Mouse (Mus musculus) neural tube, embryonic 12.5 days (tissue): ENCODE measurements around the gene Hps4. TPM values are rescaled to one million over a fixed set of nuclear protein-coding genes. Genes with fewer than 3 reads are reported as not detected.

Source experiments
- ATAC-seq: fragments of 200-750 bp; cut with Nextera tagmentation; 2 replicates; pipeline ENCODE4 v1.8.0; 2017; ENCODE audit warnings: low read depth, mild to moderate bottlenecking, moderate TSS enrichment, moderate library complexity; ENCODE audit not compliant: low FRiP score
- H3K27ac ChIP-seq: fragments of 300-500 bp; sonication (generic); 2 replicates; pipeline ENCODE4 v1.5.1; 2016
- H3K27me3 ChIP-seq: fragments of 300-500 bp; sonication (generic); replicated peaks from 2 replicates; pipeline ENCODE4 v1.6.1; 2016; ENCODE audit warnings: mild to moderate bottlenecking
- H3K36me3 ChIP-seq: fragments of 300-500 bp; sonication (generic); 2 replicates; pipeline ENCODE4 v1.6.1; 2016; ENCODE audit warnings: mild to moderate bottlenecking
- H3K4me1 ChIP-seq: fragments of 300-500 bp; sonication (generic); 2 replicates; pipeline ENCODE4 v1.6.1; 2016
- H3K4me2 ChIP-seq: fragments of 300-500 bp; sonication (generic); replicated peaks from 2 replicates; pipeline ENCODE4 v1.6.1; 2016; ENCODE audit warnings: mild to moderate bottlenecking
- H3K4me3 ChIP-seq: fragments of 300-500 bp; sonication (generic); 2 replicates; pipeline ENCODE4 v1.5.1; 2016
- H3K9ac ChIP-seq: fragments of 300-500 bp; sonication (generic); 2 replicates; pipeline ENCODE4 v1.6.1; 2016; ENCODE audit warnings: mild to moderate bottlenecking
- H3K9me3 ChIP-seq: fragments of 300-500 bp; sonication (generic); 2 replicates; pipeline ENCODE4 v1.6.1; 2016; ENCODE audit warnings: mild to moderate bottlenecking
- WGBS: fragments of 180-500 bp; shearing (Covaris S2); methylation state at CpG from one replicate; pipeline ENCODE4 v1.1.7; 2016; 5-methylcytosine and 5-hydroxymethylcytosine counted together
- polyA plus RNA-seq: library from polyadenylated mRNA; unstranded; fragments of >200 nt; fragmentation: Nextera tagmentation; extraction: Ambion mirVana; gene quantifications from 2 replicates; pipeline ENCODE4 v1.2.1, GENCODE M21; 2016

The Hps4 gene
- polyA plus RNA-seq, result 36.1 and 38.4 TPM in 2 replicates

DNA sequence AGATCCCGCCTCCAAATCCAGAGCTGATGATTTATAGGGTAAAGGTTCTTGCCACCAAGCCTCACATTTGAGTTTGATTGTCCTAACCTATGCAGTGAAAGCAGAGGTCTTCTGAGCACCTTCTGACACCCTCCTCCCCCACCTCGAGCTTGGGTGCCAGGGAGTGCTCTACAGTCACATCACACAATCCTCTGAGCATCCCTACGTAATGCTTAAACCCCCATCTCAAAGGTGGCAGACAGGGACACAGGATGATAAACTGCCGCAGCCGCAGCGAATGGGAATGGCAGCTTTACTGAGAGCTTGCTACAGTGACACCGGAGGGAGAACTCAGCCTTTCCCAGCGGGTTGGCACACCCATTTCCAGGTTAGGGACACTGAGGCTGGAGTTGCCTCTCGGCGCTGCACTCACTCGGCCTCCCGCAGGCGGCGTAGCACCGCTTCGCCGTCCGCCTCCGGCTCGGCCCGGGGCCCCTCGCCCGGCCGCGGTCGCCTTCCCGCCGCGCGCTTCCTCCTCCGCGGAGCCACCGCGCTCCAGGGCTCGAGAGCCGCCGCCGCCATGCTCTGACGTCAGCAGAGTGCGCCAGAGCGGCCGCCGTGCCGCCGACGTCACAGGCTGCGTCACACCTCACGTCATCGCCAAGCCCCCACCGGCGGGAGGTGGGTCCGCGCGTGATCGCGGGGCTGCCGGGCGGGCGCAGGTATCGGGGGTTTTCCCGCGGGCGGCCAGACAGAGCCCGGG, at the start of gene Hps4, which contains the start of gene Srrd:
Hps4 (plus strand) TSS at position 621 of the 742 bp plus-strand sequence.
Srrd (minus strand) TSS at position 578 of the 742 bp plus-strand sequence.
- Histone ChIP-seq H3K4me2 (peak within 1 kb of the TSS; percentile 75), H3K9ac (peak within 1 kb of the TSS; percentile 82), H3K27ac (no peak within 1 kb of the TSS), H3K27me3 (no peaks in the 10 kb centered on the region), H3K36me3 (peaks cover 35% of the 10 kb centered on the region), H3K9me3 (no peaks in the 10 kb centered on the region), H3K4me1 (peaks cover 38% of the 10 kb centered on the region), H3K4me3 (peak within 1 kb of the TSS; percentile 88)
- peak; percentile 73 for ATAC-seq
- 1% methylated on average over 64 of the region's 64 CpGs for WGBS

DNA sequence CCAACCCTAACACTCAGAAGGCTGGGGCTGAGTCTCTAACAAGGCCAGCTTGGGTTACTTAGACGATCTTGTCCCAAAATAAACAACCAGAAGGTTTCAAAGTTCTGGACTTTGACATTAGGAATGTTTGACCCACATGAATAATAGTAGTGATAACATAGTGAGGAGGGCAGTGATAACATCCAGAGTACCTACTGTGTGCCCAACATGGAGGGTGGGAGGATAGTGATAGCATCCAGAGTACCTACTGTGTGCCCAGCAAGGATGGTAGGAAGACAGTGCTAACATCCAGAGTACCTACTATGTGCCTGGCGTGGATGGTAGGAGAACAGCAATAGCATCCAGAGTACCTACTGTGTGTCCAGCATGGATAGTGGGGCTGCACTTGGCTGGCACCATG, 49.1 kb upstream of the Hps4 start:
- H3K4me1 ChIP-seq, result peaks cover 15% of the 10 kb centered on the region; the same call in 1 of the 2 replicates
- H3K27me3 ChIP-seq, result no peaks in the 10 kb centered on the region
- no peaks in the 10 kb centered on the region for H3K36me3 ChIP-seq
- H3K9ac ChIP-seq, result no peak overlapping the region
- no peaks in the 10 kb centered on the region for H3K9me3 ChIP-seq
- H3K27ac ChIP-seq, result no peak overlapping the region
- 89% methylated on average over 2 of the region's 2 CpGs for WGBS
- no peak for ATAC-seq
- H3K4me3 ChIP-seq, result no peak overlapping the region
- H3K4me2 ChIP-seq, result no peak overlapping the region

DNA sequence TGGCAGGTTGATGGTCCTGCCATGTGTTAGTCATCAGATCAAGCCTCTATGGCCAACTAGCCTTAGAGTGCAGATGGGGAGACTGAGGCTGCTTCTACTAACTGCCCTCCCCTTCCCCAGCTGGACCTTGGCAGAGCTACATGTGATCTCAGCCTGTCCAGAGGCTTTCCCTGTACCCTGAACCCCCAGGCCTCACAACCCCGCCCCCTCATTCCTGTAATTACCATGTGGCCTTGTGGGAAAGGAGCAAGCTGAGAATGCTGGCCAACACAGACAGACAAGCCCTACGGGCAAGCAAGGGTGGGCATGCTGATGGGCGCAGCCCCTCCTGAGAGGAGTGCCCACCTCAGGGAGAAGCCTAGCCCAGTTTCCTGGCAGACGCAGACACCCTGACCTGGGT, 48.2 kb upstream of the Hps4 start:
- no peaks in the 10 kb centered on the region for H3K27me3 ChIP-seq
- 54% methylated on average over 4 of the region's 4 CpGs for WGBS
- ATAC-seq, result no peak
- H3K4me1 ChIP-seq, result peaks cover 15% of the 10 kb centered on the region; the same call in 1 of the 2 replicates
- no peak overlapping the region for H3K4me2 ChIP-seq
- no peak overlapping the region for H3K4me3 ChIP-seq
- H3K36me3 ChIP-seq, result no peaks in the 10 kb centered on the region
- H3K9ac ChIP-seq, result no peak overlapping the region
- no peaks in the 10 kb centered on the region for H3K9me3 ChIP-seq
- H3K27ac ChIP-seq, result no peak overlapping the region

DNA sequence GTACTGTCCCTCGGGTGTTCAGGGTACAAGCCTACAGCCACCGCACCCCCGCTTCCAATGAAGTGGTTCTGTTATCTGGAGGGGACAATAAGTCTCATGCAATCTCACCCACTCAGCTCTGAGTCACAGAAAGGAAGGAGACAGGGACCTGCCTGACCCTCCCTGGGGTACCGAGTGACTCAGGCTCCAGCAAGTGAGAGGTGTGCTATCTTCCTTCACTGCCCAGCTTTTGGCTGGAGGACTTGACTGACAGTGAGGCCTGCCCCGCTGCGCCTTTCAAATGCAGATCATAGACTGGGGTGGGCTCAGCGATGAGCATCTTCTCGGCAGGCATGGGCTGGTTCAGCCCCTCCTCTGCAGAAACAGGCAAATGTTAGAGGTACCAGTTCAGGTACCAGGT, 47.7 kb upstream of the Hps4 start:
- H3K4me1 ChIP-seq, result peaks cover 15% of the 10 kb centered on the region; the same call in 1 of the 2 replicates
- H3K36me3 ChIP-seq, result no peaks in the 10 kb centered on the region
- no peak for ATAC-seq
- no peaks in the 10 kb centered on the region for H3K9me3 ChIP-seq
- H3K4me3 ChIP-seq, result no peak overlapping the region
- no peak overlapping the region for H3K27ac ChIP-seq
- no peak overlapping the region for H3K4me2 ChIP-seq
- H3K27me3 ChIP-seq, result no peaks in the 10 kb centered on the region
- H3K9ac ChIP-seq, result no peak overlapping the region
- WGBS, result 37% methylated on average over 8 of the region's 8 CpGs

DNA sequence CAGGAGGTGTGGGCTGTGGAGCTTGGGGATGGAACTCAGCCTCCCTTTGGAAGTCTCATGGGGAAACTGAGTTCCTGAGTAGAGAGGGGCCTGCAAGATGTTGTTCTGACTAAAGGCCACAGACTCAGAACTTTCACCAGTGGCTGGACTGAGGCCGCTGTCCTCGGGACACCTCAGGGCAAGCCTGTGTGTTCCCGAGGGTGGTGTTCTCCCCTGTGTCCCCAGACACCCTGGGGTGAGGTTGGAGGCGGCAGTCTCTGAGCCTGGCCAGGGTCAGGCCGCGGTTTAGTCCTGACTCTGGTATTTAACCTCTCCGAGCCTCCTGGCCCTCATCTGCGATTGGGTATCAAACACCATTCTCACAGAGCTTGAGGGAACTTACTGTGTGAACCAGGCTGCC, 47.3 kb upstream of the Hps4 start:
- Histone ChIP-seq H3K9ac (no peak overlapping the region), H3K4me1 (peaks cover 15% of the 10 kb centered on the region; the same call in 1 of the 2 replicates), H3K9me3 (no peaks in the 10 kb centered on the region), H3K36me3 (no peaks in the 10 kb centered on the region), H3K4me3 (no peak overlapping the region), H3K27ac (no peak overlapping the region), H3K27me3 (no peaks in the 10 kb centered on the region), H3K4me2 (no peak overlapping the region)
- ATAC-seq, result no peak
- WGBS, result 66% methylated on average over 8 of the region's 8 CpGs

DNA sequence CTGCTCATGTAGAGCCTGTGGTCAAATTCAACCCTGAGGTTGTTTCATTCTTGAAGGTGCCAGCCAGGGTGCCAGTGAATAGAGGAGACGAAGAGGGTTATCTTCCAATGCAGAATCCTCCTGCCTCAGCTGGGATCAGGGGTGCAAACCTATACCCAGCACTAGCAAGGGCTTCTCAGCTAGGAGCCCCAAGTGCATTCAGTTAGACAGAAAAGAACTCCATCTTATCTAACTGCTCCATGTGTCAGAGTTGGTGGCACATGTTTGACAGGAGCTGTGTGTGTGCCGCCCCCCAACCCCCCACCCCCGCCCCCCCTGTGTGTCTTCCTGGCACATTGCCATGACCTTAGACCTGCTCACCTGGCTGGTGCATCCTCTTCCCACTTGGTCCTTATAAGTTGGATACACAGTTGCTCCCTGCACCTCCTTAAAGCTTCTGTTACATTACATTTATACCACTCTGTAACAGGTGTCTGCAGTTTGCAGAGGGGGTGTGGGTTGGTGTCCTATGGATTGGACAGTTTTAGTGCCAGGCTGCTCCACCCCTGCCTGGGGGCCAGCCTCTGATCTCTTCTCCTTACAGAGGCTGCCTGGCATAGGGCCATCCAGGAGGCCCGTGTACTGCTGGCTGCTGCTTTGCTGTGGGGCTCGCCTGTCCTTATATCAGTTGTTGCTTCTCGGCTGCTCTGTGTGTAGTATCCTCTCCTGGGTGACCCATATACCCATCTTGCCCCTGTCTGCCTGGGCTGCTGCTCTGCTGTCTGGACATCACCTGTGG, 46.3 kb upstream of the Hps4 start:
- H3K4me2 ChIP-seq, result no peak overlapping the region
- no peaks in the 10 kb centered on the region for H3K9me3 ChIP-seq
- 81% methylated on average over 6 of the region's 6 CpGs for WGBS
- H3K4me3 ChIP-seq, result no peak overlapping the region
- no peak overlapping the region for H3K9ac ChIP-seq
- no peak overlapping the region for H3K27ac ChIP-seq
- no peak for ATAC-seq
- H3K36me3 ChIP-seq, result no peaks in the 10 kb centered on the region
- peaks cover 19% of the 10 kb centered on the region; the same call in 1 of the 2 replicates for H3K4me1 ChIP-seq
- H3K27me3 ChIP-seq, result no peaks in the 10 kb centered on the region

DNA sequence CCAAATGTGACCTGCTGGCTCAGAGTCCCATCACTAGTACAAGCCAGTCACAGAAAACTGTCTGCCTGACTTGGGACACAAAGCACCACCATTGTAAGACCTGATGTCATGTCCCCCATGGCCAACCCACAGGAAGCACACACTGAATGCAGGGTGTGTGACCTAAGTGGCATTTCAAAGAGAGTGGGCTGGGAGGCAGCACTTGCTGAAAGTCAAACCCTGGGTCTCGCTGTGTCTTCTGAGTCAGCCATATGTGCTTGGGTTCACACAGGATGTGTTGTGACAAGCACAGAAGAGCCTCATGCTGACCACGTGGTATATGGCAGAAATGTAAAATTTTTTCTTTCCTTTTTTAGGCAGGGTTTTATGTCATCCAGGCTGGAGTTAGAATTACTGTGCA, 45.6 kb upstream of the Hps4 start:
- Histone ChIP-seq H3K4me1 (peaks cover 19% of the 10 kb centered on the region; the same call in 1 of the 2 replicates), H3K9ac (no peak overlapping the region), H3K27ac (no peak overlapping the region)

DNA sequence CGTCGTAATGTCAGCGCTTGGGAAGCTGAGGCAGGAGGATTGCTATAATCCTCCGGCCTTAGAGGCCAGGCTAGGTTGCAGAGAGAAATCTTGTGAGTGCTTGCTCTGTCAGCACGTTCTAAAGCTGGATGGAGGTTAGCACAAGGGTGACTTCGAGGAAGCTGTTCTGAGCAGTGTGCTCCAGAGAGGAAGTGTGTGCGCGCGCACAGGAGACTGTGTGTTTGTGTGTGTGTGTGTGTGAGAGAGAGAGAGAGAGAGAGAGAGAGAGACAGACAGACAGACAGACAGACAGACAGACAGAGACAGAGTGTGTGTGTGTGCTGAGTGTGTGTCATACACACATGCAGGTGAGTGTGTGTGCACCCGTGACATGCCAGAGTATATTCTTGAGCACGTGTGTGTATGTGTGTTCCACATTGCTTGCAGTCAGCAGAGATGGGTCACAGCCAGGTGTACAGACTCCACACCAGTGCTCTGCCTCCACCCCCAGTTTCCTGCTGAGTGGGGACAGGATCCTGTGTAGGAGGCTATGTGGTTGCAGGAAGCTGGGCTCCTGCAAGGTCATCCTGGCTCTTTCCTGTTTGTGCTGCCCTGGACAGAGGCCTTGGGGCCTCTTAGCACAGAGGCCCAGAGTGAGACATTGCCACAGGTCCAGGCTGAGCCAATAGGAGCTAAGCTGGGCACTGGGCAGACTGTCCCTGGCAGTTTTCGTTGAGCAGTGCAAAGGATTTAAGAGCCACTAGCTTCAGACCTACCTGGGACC, 44.5 kb upstream of the Hps4 start:
- no peak overlapping the region for H3K9ac ChIP-seq
- H3K9me3 ChIP-seq, result no peaks in the 10 kb centered on the region
- no peaks in the 10 kb centered on the region for H3K27me3 ChIP-seq
- H3K4me2 ChIP-seq, result no peak overlapping the region
- no peak overlapping the region for H3K4me3 ChIP-seq
- peaks cover 19% of the 10 kb centered on the region; the same call in 1 of the 2 replicates for H3K4me1 ChIP-seq
- no peak overlapping the region for H3K27ac ChIP-seq
- whole genome bisulfite sequencing, result 90% methylated on average over 12 of the region's 12 CpGs
- ATAC-seq, result no peak
- no peaks in the 10 kb centered on the region for H3K36me3 ChIP-seq

More for the DNA sequence above, 45.6 kb upstream of the Hps4 start:
- H3K36me3 ChIP-seq, result no peaks in the 10 kb centered on the region
- no peak overlapping the region for H3K4me2 ChIP-seq
- no peak overlapping the region for H3K4me3 ChIP-seq
- no peaks in the 10 kb centered on the region for H3K27me3 ChIP-seq
- no peak for ATAC-seq
- H3K9me3 ChIP-seq, result no peaks in the 10 kb centered on the region
- 83% methylated on average over 2 of the region's 2 CpGs for WGBS

DNA sequence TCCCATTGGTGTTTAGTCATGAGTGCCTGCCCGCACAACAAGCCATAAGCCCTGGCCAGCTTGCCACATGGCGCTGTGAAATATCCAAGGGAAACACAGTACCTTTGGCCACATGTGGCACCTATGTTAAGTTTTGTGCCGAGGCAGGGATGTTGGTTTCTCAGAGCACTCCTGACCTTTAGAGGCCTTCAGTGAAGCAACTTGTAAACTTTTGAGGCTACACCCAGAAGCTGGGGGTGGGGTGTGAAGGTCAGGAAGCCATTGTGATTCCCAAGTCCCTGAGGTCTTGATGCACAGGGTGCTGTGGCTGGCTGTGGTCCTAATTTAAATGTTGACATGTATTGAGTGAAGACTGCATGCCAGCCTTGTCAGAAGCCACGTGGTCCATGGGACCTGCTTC, 43.5 kb upstream of the Hps4 start:
- Histone ChIP-seq H3K27me3 (no peaks in the 10 kb centered on the region), H3K9me3 (no peaks in the 10 kb centered on the region), H3K36me3 (no peaks in the 10 kb centered on the region), H3K4me3 (no peak overlapping the region), H3K4me1 (peaks cover 16% of the 10 kb centered on the region; the same call in 1 of the 2 replicates), H3K9ac (no peak overlapping the region), H3K27ac (no peak overlapping the region), H3K4me2 (no peak overlapping the region)
- WGBS, result 89% methylated on average over 4 of the region's 4 CpGs
- ATAC-seq, result no peak

DNA sequence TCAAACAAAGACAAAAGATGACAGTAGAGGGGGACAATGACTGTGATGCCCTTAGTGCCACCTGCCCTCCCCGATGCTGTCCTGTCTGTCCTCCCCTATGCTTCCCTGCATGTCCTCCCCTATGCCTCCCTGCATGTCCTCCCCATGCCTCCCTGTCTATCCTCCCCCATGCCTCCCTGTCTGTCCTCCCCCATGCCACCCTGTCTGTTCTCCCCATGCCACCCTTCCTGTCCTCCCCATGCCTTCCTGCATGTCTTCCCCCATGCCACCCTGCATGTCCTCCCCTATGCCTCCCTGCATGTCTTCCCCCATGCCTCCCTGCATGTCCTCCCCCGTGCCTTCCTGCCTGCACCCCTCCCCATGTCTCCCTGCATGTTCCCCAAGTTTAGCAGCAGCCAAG, 42.8 kb upstream of the Hps4 start:
- no peaks in the 10 kb centered on the region for H3K9me3 ChIP-seq
- no peak overlapping the region for H3K27ac ChIP-seq
- WGBS, result 88% methylated on average over 2 of the region's 2 CpGs
- H3K4me2 ChIP-seq, result no peak overlapping the region
- H3K27me3 ChIP-seq, result no peaks in the 10 kb centered on the region
- H3K4me1 ChIP-seq, result peaks cover 9% of the 10 kb centered on the region; the same call in 1 of the 2 replicates
- H3K36me3 ChIP-seq, result no peaks in the 10 kb centered on the region
- H3K9ac ChIP-seq, result no peak overlapping the region
- H3K4me3 ChIP-seq, result no peak overlapping the region
- ATAC-seq, result no peak

DNA sequence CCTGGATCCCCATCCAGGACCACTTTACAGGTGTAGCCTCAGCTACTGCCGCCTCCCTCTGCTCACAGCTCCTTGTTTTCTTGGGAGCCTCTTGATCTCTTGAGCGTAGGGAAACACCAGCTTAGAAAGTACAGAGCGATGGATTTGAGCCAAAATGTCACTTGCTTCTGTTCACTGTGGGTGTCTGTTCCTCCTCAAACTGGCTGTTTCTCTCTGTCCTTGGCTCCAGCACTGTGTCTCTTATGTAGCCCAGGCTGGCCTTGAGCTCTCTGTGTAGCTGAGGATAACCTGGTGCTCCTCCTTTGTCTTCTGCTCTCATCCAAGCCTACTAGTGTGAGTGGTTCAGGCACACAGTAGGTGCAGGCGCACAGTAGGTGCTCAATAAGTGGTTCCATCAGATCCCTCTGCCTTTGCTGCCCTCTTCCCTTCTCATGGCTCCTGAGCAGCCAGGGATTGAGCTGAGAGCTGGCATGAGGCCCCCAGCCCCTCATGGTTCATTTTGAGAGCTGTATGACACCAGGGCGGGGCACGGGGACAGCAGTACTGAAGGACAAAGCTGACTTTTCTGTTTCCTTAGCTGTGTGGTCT, 42.1 kb upstream of the Hps4 start:
- H3K4me1 ChIP-seq, result 0 out of 2 replicates have a peak, but pooled peaks cover 3% of the 10 kb centered on the region
- no peak overlapping the region for H3K9ac ChIP-seq
- no peak overlapping the region for H3K27ac ChIP-seq
- H3K4me3 ChIP-seq, result no peak overlapping the region
- WGBS, result 92% methylated on average over 6 of the region's 6 CpGs
- no peak for ATAC-seq
- no peaks in the 10 kb centered on the region for H3K27me3 ChIP-seq
- H3K9me3 ChIP-seq, result no peaks in the 10 kb centered on the region
- no peak overlapping the region for H3K4me2 ChIP-seq
- no peaks in the 10 kb centered on the region for H3K36me3 ChIP-seq
